Mouse (Mus musculus) hindbrain, postnatal 0 days (tissue): ENCODE measurements around the gene Olfr543. TPM values are rescaled to one million over a fixed set of nuclear protein-coding genes. Genes with fewer than 3 reads are reported as not detected.

Experiments used
- ATAC-seq: fragments of 200-750 bp; cut with Nextera tagmentation; 2 replicates; pipeline ENCODE4 v1.8.0; 2017; ENCODE audit warnings: mild to moderate bottlenecking, moderate TSS enrichment, moderate library complexity
- DNase-seq: peaks from one replicate; pipeline ENCODE4 v3.0.0-alpha.2; 2015; ENCODE audit warnings: low spot score
- H3K27ac ChIP-seq: fragments of 300-500 bp; sonication (generic); 2 replicates; pipeline ENCODE4 v1.5.1; 2014; ENCODE audit warnings: mild to moderate bottlenecking
- H3K27me3 ChIP-seq: fragments of 300-500 bp; sonication (generic); 2 replicates; pipeline ENCODE4 v1.6.1; 2014; ENCODE audit warnings: low read length, mixed read lengths; ENCODE audit not compliant: insufficient read depth
- H3K36me3 ChIP-seq: fragments of 300-500 bp; sonication (generic); 2 replicates; pipeline ENCODE4 v1.6.1; 2014; ENCODE audit warnings: low read length, mixed read lengths; ENCODE audit not compliant: insufficient read depth
- H3K4me1 ChIP-seq: fragments of 300-500 bp; sonication (generic); 2 replicates; pipeline ENCODE4 v1.6.1; 2014; ENCODE audit warnings: antibody characterized with exemption, low read length, mixed read lengths; ENCODE audit not compliant: insufficient read depth
- H3K4me2 ChIP-seq: fragments of 300-500 bp; sonication (generic); 2 replicates; pipeline ENCODE4 v1.6.1; 2014; ENCODE audit warnings: low read depth, mild to moderate bottlenecking, low read length, moderate library complexity, mixed read lengths
- H3K4me3 ChIP-seq: fragments of 300-500 bp; sonication (generic); 2 replicates; pipeline ENCODE4 v1.5.1; 2014; ENCODE audit warnings: low read length
- H3K9ac ChIP-seq: fragments of 300-500 bp; sonication (generic); replicated peaks from 2 replicates; pipeline ENCODE4 v1.6.1; 2014; ENCODE audit warnings: mild to moderate bottlenecking, low read length, moderate library complexity, mixed read lengths
- H3K9me3 ChIP-seq: fragments of 300-500 bp; sonication (generic); 2 replicates; pipeline ENCODE4 v1.6.1; 2016; ENCODE audit warnings: low read length, mixed read lengths
- CTCF ChIP-seq: IDR thresholded peaks from 2 replicates; pipeline ENCODE4 v1.5.1; 2016; ENCODE audit warnings: antibody characterized with exemption, control low read depth, low read depth
- WGBS: fragments of 180-500 bp; shearing (Covaris S2); extraction: QIAGEN DNeasy Blood & Tissue Kit; methylation state at CpG from one replicate; pipeline ENCODE4 v1.1.7; 2014; 5-methylcytosine and 5-hydroxymethylcytosine counted together
- polyA plus RNA-seq: library from polyadenylated mRNA; unstranded; fragments of >200 nt; fragmentation: Nextera tagmentation; extraction: Ambion mirVana; gene quantifications from 2 replicates; pipeline ENCODE4 v1.2.1, GENCODE M21; 2015
- total RNA-seq: library from RNA; depleted of rRNA; stranded (reverse); fragments of >200 nt; gene quantifications from 2 replicates; pipeline ENCODE4 v1.2.3, GENCODE M21; 2014; rRNA removed

The Olfr543 gene
- total RNA-seq (not detected in 2 replicates), polyA plus RNA-seq (0.28 TPM in 2 replicates)

DNA sequence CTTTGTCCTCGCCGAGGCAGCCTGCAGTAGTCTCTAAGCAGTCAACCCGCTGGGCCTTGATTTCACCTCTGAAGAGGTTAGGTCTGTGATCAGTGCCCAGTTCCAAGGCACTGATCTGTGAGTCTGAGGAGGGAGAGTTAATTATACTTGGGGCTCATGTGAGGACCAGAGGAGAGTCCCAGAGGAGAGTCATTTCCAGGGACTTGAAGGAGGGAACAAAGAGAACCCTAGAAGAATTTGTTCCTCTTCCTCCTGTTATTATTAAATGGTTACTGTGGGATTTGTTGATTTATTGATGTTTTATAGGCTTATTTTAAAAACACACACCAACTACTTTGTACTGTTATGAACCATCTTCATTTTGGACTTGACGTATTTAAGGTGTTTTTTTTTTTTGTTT, at the start of gene Olfr543:
TSS of gene Olfr543 (minus strand) at position 101 of the 400 bp plus-strand sequence.
- H3K4me1 ChIP-seq: no peaks in the 10 kb centered on the region
- ATAC-seq (no peak), DNase-seq (no peak)
- no peak within 1 kb of the TSS for H3K9ac ChIP-seq
- no peaks in the 10 kb centered on the region for H3K27me3 ChIP-seq
- no peak within 1 kb of the TSS for H3K4me3 ChIP-seq
- no peak within 1 kb of the TSS for H3K27ac ChIP-seq
- H3K9me3 ChIP-seq: no peaks in the 10 kb centered on the region
- no peak for TF ChIP-seq CTCF
- 97% methylated on average over 4 of the region's 4 CpGs for WGBS
- H3K36me3 ChIP-seq: no peaks in the 10 kb centered on the region
- H3K4me2 ChIP-seq: no peak within 1 kb of the TSS

DNA sequence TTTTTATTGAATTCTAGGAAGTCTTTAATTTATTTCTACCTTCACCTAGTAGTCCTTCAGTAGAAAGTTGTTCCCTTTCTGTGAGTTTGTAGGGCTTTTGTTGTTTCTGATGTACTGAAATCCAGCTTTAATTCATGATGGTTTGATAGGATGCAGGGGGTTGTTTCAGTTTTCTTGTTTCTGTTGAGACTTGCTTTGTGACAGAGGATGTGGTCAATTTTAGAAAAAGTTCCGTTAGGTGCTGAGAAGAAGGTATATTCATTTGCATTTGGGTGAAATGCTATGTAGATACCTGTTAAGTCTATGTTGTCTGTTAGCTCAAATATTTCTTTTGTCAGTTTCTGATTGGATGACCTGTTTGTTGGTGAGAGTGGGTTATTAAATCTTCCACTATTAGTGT, 47.6 kb upstream of the Olfr543 start:
- WGBS: 87% methylated on average over 1 of the region's 1 CpGs
- ATAC-seq: no peak

GRCm38 (mm10) chr7:102517051-102517335, 35.5 kb upstream of the Olfr543 start:
- Histone ChIP-seq H3K4me1 (peaks cover 11% of the 10 kb centered on the region; the same call in 1 of the 2 replicates), H3K9me3 (no peaks in the 10 kb centered on the region), H3K36me3 (no peaks in the 10 kb centered on the region), H3K27me3 (no peaks in the 10 kb centered on the region), H3K4me2 (no peak overlapping the region), H3K27ac (no peak overlapping the region), H3K4me3 (no peak overlapping the region), H3K9ac (no peak overlapping the region)
- no peak for TF ChIP-seq CTCF
- DNase-seq (peak; percentile 59), ATAC-seq (no peak)
- WGBS: 34% methylated on average over 2 of the region's 2 CpGs

More for the DNA sequence above, 47.6 kb upstream of the Olfr543 start:
- Histone ChIP-seq H3K4me3 (no peak overlapping the region), H3K27ac (no peak overlapping the region), H3K9ac (no peak overlapping the region), H3K27me3 (no peaks in the 10 kb centered on the region), H3K4me2 (no peak overlapping the region), H3K36me3 (no peaks in the 10 kb centered on the region), H3K9me3 (no peaks in the 10 kb centered on the region), H3K4me1 (no peaks in the 10 kb centered on the region)
- TF ChIP-seq CTCF: no peak
- no peak for DNase-seq

DNA sequence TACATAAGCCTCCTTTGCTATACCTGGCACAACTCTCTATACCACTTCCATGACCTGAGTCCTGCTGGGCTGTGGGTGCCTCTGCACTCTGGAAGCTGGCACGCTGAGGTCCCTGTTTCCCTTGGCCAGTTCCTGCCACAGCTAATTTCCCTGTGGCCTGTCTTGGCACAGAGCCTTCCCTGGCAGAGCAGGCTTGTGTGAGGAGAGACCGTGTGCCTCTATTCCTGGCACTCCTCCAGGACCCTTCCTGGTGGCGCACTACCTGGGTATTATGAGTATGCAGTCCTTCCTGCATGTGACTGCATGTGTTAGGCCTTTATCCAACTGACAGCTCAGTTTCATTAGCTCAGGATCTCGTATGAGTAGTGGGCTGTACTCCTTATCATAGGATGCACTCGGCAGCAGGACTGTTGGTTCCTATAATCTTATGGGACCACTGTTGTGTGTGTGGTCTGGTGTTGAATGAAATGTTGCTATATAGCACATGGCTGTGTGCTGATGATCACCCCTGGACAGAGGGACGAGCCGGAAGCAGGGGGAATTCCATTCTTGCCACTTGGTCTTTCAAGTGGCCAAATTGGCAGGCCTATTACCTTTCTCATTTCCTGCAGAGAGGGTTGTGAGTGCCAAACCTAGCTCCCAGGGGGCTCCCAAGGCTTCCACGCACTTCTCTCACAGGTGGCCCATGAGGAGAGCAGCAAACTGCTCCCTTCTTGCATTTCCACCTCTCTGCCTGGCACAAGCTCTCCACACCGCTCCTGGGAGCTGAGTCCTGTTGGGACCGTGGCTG, 35.0 kb upstream of the Olfr543 start:
- H3K27me3 ChIP-seq: no peaks in the 10 kb centered on the region
- WGBS: 32% methylated on average over 10 of the region's 10 CpGs

GRCm38 (mm10) chr7:102514144-102514543, 32.7 kb upstream of the Olfr543 start:
- H3K9me3 ChIP-seq: no peaks in the 10 kb centered on the region
- no peak overlapping the region for H3K9ac ChIP-seq
- H3K4me2 ChIP-seq: no peak overlapping the region
- H3K36me3 ChIP-seq: no peaks in the 10 kb centered on the region
- DNase-seq: no peak
- 83% methylated on average over 4 of the region's 4 CpGs for WGBS
- peaks cover 11% of the 10 kb centered on the region; the same call in 1 of the 2 replicates for H3K4me1 ChIP-seq
- no peak for ATAC-seq
- TF ChIP-seq CTCF: no peak
- H3K4me3 ChIP-seq: no peak overlapping the region
- no peak overlapping the region for H3K27ac ChIP-seq
- H3K27me3 ChIP-seq: no peaks in the 10 kb centered on the region

More for the DNA sequence above, 35.0 kb upstream of the Olfr543 start:
- Histone ChIP-seq H3K9me3 (no peaks in the 10 kb centered on the region), H3K9ac (no peak overlapping the region), H3K4me2 (no peak overlapping the region), H3K27ac (no peak overlapping the region), H3K4me3 (no peak overlapping the region), H3K36me3 (no peaks in the 10 kb centered on the region), H3K4me1 (peaks cover 11% of the 10 kb centered on the region; the same call in 1 of the 2 replicates)
- TF ChIP-seq CTCF: no peak
- no peak for ATAC-seq
- DNase-seq: peak; percentile 50

GRCm38 (mm10) chr7:102512814-102513435, 31.4 kb upstream of the Olfr543 start:
- peak; percentile 78 for TF ChIP-seq CTCF
- H3K9me3 ChIP-seq: no peaks in the 10 kb centered on the region
- ATAC-seq (peak; percentile 96), DNase-seq (peak; percentile 94)
- peak overlapping the region; percentile 88 for H3K4me2 ChIP-seq
- H3K27me3 ChIP-seq: no peaks in the 10 kb centered on the region
- WGBS: under 1% methylated on average over 52 of the region's 54 CpGs
- H3K4me3 ChIP-seq: peak overlapping the region; percentile 54
- peak overlapping the region; percentile 71 for H3K9ac ChIP-seq
- H3K36me3 ChIP-seq: no peaks in the 10 kb centered on the region
- peaks cover 11% of the 10 kb centered on the region; the same call in 1 of the 2 replicates for H3K4me1 ChIP-seq
- H3K27ac ChIP-seq: peak overlapping the region; percentile 60; the same call in 1 of the 2 replicates
